Mouse (Mus musculus) lung, adult 2 months (tissue): ENCODE data around the gene Foxp1. TPM values are rescaled to one million over a fixed set of nuclear protein-coding genes. Genes with fewer than 3 reads are reported as not detected.

ENCODE experiments used
- DNase-seq: peaks from one replicate; pipeline ENCODE4 v3.0.0; 2022
- H3K4me1 ChIP-seq: fragments of 200-500 bp; 2 replicates; pipeline ENCODE4 v1.6.1; 2011; ENCODE audit warnings: low read length; ENCODE audit not compliant: control insufficient read depth, insufficient read depth
- H3K4me3 ChIP-seq: fragments of 200-500 bp; replicated peaks from 2 replicates; pipeline ENCODE3; 2011; ENCODE audit warnings: low read depth, mild to moderate bottlenecking, control low read depth, low read length; ENCODE audit errors: extremely low read depth
- CTCF ChIP-seq: fragments of 200-500 bp; IDR thresholded peaks from 2 replicates; pipeline ENCODE4 v1.5.1; 2011; ENCODE audit warnings: mild to moderate bottlenecking, low read length, control low read depth; ENCODE audit not compliant: insufficient read depth
- POLR2A ChIP-seq: fragments of 200-500 bp; IDR thresholded peaks from 2 replicates; pipeline ENCODE4 v1.6.1; 2011; ENCODE audit warnings: low read depth, mild to moderate bottlenecking, control low read depth, low read length, borderline replicate concordance; ENCODE audit errors: extremely low read depth
- WGBS: fragments of 180-500 bp; shearing (Covaris S2); methylation state at CpG from one replicate; pipeline ENCODE4 v1.1.7; 2018; 5-methylcytosine and 5-hydroxymethylcytosine counted together
- polyA plus RNA-seq: library from polyadenylated mRNA; depleted of rRNA; stranded (reverse); fragments of >200 nt; gene quantifications from 2 replicates; pipeline ENCODE4 v1.2.3, GENCODE M21; 2012

Gene Foxp1
- polyA plus RNA-seq, 1 experiment, result 135 TPM

DNA sequence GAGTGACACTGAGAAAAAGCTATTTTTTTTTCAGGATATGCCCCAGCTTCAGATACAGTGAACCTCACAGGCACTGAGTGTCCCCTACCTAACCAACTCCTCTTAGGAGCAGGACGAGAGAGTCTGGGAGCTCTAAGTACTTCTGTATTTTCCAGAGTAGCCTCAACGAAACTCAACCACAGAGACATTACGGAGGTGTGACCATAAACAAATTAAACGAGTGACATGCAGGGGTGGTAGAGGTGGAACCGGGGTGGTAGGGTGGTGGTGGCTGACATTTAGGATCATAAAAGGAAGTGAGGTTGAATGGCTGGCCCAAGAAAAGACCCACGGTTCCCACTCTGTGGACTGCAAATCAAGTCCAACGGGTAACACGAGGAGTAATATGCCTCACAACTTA lies 274.1 kb downstream of the Foxp1 start:
- no peak for DNase-seq
- Histone ChIP-seq H3K4me3 (no peak overlapping the region), H3K4me1 (peaks cover 2% of the 10 kb centered on the region; the same call in 1 of the 2 replicates)
- TF ChIP-seq CTCF, result no peak
- no peak for TF ChIP-seq POLR2A
- WGBS, result 66% methylated on average over 8 of the region's 8 CpGs

DNA sequence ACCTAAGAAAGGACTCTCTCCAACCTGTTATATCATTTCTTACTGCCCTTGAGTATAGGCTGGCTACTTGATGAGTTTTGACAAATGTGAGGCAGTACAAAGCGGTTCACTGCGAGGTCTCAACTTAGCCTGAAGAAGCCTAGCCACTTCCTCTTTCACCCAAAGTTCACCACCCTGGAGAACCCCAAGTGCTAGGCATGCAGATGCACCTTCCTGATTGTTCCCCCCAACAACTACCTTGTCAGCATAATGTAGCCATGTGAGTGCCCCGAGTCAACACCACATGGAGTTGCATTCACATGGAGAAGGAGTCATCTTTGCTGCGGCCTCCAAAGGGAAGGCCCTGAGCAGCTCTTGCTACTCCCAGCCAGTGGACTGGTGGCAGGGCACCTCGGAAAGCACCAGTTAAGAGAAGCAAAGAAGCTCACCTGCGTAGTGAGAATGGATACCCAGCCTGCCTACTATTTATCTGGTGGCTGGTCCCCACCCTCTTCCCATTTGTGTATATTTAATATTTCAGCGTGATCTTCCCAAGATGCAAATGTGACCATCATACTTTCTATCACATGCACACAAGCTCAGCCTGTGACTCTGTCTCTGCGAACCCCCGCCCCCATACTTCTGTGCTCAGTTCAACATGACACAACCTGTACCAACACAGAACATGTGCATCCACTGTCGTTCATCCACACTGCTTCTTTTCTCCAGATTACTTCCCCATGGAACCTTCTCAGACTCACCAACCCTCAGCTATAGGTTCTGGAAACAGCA lies 280.7 kb downstream of the Foxp1 start:
- peaks cover 2% of the 10 kb centered on the region; the same call in 1 of the 2 replicates for H3K4me1 ChIP-seq
- DNase-seq, result no peak
- no peak for TF ChIP-seq CTCF
- no peak for TF ChIP-seq POLR2A
- 90% methylated on average over 10 of the region's 10 CpGs for WGBS
- H3K4me3 ChIP-seq, result no peak overlapping the region

DNA sequence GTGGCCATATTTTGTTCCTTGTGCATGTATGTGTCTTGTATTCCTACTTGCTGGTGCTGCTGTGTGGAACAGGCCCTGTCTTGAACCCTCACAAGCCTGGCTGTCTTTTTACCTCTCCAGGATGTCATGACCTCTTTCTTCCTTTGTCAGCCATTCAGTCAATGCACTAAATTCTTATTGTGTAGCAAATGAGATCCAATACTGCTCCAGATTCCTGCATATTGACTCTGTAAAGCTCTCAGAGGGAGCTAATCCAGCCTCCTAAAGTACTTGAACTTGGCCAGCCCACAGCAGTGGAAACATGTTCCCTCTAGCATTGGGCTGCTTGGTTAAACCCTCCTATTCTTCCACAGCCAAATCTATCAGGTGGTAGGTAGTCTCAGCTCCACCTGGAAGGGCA lies 281.8 kb downstream of the Foxp1 start:
- Histone ChIP-seq H3K4me1 (peaks cover 2% of the 10 kb centered on the region; the same call in 1 of the 2 replicates), H3K4me3 (no peak overlapping the region)
- no peak for DNase-seq
- no peak for TF ChIP-seq CTCF
- TF ChIP-seq POLR2A, result no peak

DNA sequence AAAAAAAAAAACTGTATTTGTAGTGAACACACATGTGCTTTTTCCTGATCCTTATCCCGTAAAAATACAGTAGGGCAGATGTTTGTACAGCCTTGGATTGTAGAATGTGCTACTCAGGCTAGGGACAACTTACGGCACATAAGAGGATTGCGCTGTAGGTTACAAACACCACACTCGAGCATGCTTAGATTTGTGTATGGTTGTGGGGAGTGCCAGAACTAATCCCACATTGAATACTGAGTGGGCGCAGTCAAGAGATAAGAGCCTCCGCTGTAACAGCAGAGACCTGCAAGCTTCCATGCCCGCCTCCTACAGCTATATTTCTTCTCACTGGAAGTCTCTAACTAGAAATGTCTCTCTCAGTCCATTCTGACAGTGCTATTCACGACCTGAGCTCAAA lies 286.9 kb downstream of the Foxp1 start:
- WGBS, result 63% methylated on average over 8 of the region's 8 CpGs

DNA sequence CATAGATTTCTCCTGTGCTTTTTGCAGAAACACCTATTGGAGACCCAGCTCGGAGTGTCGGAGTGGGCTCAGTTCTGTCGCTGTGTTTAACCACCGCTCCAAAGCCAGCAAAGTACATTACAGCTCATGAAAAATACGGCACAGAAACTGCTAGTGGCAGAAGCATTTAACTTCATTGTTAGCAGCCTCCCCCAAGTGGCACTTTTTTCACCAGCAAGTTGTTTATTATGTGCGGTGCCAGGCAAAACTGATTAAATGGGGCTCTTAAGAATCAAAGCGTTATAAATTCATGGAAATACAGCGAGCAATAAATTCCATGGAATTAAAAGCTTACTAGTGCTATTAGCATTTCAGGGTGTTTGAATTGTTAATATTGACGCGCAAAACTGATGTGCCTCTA lies 289.1 kb downstream of the Foxp1 start:
- H3K4me1 ChIP-seq, result no peaks in the 10 kb centered on the region
- no peak for DNase-seq
- 91% methylated on average over 10 of the region's 10 CpGs for WGBS
- no peak for TF ChIP-seq CTCF
- TF ChIP-seq POLR2A, result no peak
- H3K4me3 ChIP-seq, result no peak overlapping the region

More for the DNA sequence above, 286.9 kb downstream of the Foxp1 start:
- Histone ChIP-seq H3K4me1 (no peaks in the 10 kb centered on the region), H3K4me3 (no peak overlapping the region)
- TF ChIP-seq CTCF, result no peak
- no peak for TF ChIP-seq POLR2A
- DNase-seq, result no peak

DNA sequence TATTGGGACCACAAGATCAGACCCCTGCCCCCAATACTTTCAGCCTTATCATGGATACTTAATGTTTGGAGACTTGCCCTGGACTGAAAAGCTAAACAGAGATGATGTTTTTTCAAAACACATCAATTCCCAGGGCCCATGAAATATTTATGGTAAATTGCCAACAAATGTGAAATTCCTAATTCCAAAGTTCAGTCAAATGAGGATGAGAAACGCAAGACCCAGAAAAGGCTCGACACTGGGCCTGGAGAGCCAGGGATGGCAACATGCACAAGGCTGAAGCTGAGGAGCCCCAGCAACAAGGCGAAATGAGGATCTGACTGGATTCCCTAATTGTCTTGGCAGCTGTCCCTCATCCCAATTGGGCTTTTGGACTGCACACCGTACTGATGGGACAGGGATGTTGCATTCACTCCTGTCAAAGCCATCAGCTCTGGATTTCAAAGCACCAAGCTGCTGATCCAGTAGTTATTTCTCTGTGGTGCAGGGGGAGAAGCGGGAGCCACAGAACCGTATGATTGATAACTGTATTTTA lies 294.1 kb downstream of the Foxp1 start:
- TF ChIP-seq CTCF (no peak), POLR2A (no peak)
- H3K4me1 ChIP-seq, result no peaks in the 10 kb centered on the region
- WGBS, result 71% methylated on average over 6 of the region's 6 CpGs
- DNase-seq, result no peak
- no peak overlapping the region for H3K4me3 ChIP-seq

DNA sequence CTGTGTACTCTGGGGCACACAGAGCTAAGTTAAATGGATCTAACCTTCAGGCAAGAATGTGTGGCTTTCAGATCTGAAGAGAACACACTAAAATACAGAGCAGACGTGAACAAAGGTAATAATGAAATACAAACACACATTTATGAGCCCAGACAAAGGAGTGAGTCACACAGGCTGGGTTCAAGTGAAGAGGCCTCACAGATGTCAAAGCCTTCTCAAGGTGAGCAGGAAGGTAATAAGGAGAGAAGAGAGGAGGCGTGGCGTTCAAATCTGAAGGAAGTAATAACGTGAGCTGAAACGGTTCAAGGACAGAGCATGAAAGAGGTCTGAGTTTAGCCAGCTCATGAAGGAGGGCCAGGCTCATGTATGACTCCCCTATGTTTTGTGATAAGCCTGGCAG lies 301.4 kb downstream of the Foxp1 start:
- DNase-seq, result no peak
- 81% methylated on average over 5 of the region's 5 CpGs for WGBS
- no peak for TF ChIP-seq POLR2A
- TF ChIP-seq CTCF, result no peak
- Histone ChIP-seq H3K4me3 (no peak overlapping the region), H3K4me1 (no peaks in the 10 kb centered on the region; the same call in 1 of the 2 replicates)

DNA sequence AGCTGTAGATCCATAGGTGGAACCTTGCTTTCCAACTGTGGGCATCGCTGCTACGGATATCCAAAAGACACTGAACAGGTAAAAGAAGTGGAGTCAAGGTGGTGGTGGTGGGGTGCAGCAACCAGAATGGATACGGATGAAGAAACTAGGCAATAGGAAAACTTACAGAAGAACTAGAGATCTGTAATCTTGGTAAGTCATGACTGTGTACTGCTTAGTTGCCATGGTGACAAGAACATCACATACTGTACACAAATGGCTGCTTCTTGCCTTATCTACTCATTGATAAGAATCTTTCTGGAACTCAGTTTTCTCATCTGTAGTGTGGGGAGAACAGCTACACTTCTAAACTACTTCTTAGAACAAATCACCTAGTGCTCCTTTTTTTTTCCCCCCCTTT lies 302.0 kb downstream of the Foxp1 start:
- WGBS, result 91% methylated on average over 3 of the region's 3 CpGs
- TF ChIP-seq CTCF (no peak), POLR2A (no peak)
- H3K4me1 ChIP-seq, result no peaks in the 10 kb centered on the region; the same call in 1 of the 2 replicates
- no peak for DNase-seq
- H3K4me3 ChIP-seq, result no peak overlapping the region

DNA sequence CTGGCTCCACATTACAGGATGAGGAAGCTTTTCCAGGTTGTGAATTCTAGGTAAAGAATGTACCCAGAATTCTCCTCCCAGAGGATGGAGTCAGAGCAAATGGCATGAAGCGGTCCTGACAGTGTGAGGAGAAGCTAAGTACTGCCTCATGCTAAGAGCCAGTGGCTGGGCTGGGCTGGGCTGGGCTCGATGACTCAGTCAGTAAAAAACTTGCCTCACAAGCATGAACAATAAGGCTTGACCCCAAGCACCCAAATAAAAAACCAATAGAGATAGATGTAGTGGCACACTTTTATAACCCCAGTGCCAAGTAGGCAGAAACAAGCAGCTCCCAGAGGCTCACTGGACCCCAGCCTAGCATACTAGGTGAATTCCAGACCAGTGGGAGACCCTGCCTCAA lies 304.7 kb downstream of the Foxp1 start:
- H3K4me3 ChIP-seq, result no peak overlapping the region
- H3K4me1 ChIP-seq, result no peaks in the 10 kb centered on the region; the same call in 1 of the 2 replicates
- no peak for DNase-seq
- 51% methylated on average over 2 of the region's 2 CpGs for WGBS
- no peak for TF ChIP-seq CTCF
- no peak for TF ChIP-seq POLR2A

DNA sequence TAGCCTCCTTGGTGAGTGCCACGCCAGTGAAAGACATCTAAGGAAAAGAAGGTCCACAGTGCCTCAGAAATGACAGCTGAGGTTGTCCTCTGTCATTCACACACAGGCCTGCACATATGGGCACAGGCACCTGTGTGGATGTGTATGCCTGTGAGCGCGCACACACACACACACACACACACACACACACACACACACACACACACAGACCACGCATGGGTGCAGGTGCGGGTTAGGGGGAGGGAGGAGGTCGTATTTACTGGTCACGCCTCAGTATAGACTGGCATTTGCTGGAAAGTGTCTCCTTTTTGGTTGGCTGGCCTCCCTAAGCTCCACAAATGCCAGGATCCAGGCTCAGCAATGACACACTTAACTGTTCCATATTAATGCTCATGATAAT lies 305.4 kb downstream of the Foxp1 start:
- TF ChIP-seq POLR2A (no peak), CTCF (no peak)
- DNase-seq, result no peak
- no peaks in the 10 kb centered on the region; the same call in 1 of the 2 replicates for H3K4me1 ChIP-seq
- WGBS, result 86% methylated on average over 7 of the region's 7 CpGs
- H3K4me3 ChIP-seq, result no peak overlapping the region
